Mouse (Mus musculus): ENCODE results near the gene Meis3. TPM values are rescaled to one million over a fixed set of nuclear protein-coding genes. Genes with fewer than 3 reads are reported as not detected.

Gene Meis3
- total RNA-seq, 2 experiments from 2014 or later, result 36.1 to 44.0 TPM

DNA sequence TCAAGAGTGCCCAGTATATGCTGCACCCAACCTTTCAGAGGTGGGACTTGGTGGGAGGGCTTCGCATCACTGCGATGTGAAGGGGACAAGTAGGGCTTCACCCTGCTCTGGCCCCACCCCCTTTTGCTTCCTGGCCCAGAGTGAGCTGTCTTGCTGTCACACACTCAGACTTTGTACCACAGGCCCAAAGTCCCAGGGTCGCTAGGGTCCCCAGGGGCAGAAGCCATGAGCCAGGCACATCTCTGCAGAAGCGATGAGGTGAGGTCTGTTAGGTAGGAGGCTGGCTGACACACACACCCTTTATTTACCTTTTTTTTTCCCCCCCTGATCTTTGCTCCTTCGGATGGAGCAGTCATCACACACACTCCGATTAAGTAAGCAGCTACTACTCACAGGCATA, 38.3 kb downstream of the Meis3 start:
- no peak for DNase-seq

- DNase-seq, result no peak
Measured at GRCm38 (mm10) chr7:16213986-16214385, 39.1 kb downstream of the Meis3 start.

DNA sequence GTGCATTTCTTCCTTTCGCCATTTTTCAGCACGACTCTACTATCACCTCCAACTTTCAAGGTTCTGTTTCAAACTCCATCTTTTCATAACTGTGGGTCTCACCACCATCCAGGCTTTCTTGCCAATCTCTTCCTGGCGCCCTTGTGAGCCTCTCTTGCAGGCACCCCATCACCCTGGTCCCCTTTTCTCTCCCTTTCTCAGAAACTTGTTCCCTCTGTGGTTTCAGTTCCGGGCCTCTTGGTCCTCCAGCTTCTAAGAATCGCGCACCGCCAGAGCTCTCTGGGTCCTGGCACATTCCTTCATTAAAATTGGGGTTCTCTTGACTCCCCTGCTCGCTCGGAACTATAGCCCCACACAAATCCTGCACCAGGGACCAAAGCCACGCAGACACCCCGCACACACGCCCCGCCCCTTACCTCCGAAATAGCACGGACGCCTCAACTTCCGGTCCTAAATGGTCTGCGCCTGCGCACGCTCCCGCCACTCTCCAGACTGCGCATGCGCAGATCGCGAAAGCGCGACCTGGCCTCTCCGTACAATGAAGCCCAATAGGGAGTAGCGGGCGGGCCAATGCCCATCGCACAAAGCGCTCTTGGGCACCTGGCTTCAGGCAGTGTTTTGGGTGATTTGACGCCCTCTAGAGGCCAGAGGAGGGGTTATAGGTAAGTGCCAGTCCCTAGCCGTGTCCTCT, 46.8 kb downstream of the Meis3 start, which contains the start of gene Dhx34:
Gene Dhx34 (minus strand): TSS at position 456 of the 691 bp plus-strand sequence.
- DNase-seq, result peak; percentile 93 to 94

DNA sequence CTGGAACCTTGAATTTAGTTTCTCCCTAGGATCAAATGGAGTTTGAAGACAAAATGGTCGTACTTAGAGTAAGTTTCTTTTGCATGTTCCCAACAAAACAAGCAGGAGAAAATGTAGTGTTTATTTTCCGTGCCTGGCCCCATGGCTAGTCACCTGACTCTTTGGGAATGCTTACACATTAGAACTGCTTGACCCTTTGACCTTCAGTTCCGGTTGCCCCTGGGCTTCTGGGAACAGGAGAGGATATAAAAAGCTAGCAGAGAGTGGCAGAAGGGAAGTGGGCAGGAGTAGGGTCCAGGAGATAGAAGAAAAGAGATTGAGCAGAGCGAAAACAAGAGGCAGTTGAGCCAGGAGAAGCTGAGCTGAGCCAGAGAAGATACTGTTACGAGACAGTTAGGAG, 55.0 kb downstream of the Meis3 start:
- no peak for DNase-seq

Other genes with a start within 250 kb of the Meis3 start
- 100 to 1,000 TPM; 112 to 113 TPM for gene Nop53, start 229.0 kb upstream of the Meis3 start, total RNA-seq (2021)
- gene Ehd2, start 207.5 kb upstream of the Meis3 start, total RNA-seq (2021), result 1 to 10 TPM; 4.1 to 5.8 TPM
- gene Bicra, start 127.2 kb upstream of the Meis3 start, total RNA-seq (2021), result 10 to 100 TPM; 19.5 to 21.9 TPM
- gene Zfp541, start 113.3 kb upstream of the Meis3 start, total RNA-seq (2021), result under 1 TPM; 0.67 to 0.83 TPM
- 100 to 1,000 TPM; 272 to 282 TPM for gene Napa, start 76.6 kb upstream of the Meis3 start, total RNA-seq (2021)
- gene Kptn, start 55.2 kb upstream of the Meis3 start, total RNA-seq (2021), result 10 to 100 TPM; 32.0 to 37.8 TPM
- 100 to 1,000 TPM; 286 to 292 TPM for gene Slc8a2, start 45.3 kb upstream of the Meis3 start, total RNA-seq (2021)
- gene Dhx34, start 46.9 kb downstream of the Meis3 start, total RNA-seq (2021), result 10 to 100 TPM; 10.1 to 12.2 TPM
- under 1 TPM; 0.35 to 0.60 TPM for gene C5ar2, start 69.1 kb downstream of the Meis3 start, total RNA-seq (2021)
- gene C5ar1, start 84.5 kb downstream of the Meis3 start, total RNA-seq (2021), result 1 to 10 TPM in 1 of 2 experiments, under 1 TPM in 1; 0.62 to 1.9 TPM
- 10 to 100 TPM; 31.2 to 33.0 TPM for gene Inafm1, start 98.5 kb downstream of the Meis3 start, total RNA-seq (2021)
- gene Ccdc9, start 111.7 kb downstream of the Meis3 start, total RNA-seq (2021), result 10 to 100 TPM; 69.0 to 77.7 TPM
- 10 to 100 TPM; 11.3 to 13.0 TPM for gene Bbc3, start 133.3 kb downstream of the Meis3 start, total RNA-seq (2021)
- gene Sae1, start 212.7 kb downstream of the Meis3 start, total RNA-seq (2021), result 10 to 100 TPM; 88.7 to 97.5 TPM
- gene Zc3h4, start 225.8 kb downstream of the Meis3 start, total RNA-seq (2021), result 10 to 100 TPM; 54.7 to 60.4 TPM